Mouse (Mus musculus): ENCODE data around the gene Unc5c. TPM values are rescaled to one million over a fixed set of nuclear protein-coding genes. Genes with fewer than 3 reads are reported as not detected.
A peak's percentile ranks its signal among the peaks of the same experiment; 100 is the strongest.

The Unc5c gene
- total and polyA plus RNA-seq, 2 experiments from 2014 or later = 29.2 to 106 TPM

DNA sequence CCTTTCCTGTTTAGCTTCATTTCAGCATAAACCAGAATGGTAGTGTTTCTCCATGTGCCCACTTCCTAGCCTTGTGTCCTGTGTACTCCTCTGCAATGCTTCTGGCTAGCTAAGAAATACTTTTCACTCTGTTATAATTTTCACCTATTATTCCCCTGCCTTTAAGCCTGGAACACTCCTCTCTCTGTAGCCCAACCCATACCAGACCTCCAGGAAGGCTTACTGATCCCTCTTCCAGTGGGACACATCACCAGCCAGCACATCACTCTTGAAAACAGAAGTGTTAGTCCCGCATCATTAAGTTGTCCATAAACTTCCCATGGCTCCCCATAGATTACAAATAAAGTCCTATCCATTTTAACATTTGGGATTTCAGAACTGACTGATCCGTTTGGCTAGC lies 328.7 kb downstream of the Unc5c start:
- Histone ChIP-seq H3K4me3 (ENCODE audit: low read length) (no peak overlapping the region), H3K36me3 (ENCODE audit: insufficient read depth, low read length) (no peaks in the 10 kb centered on the region), H3K4me2 (ENCODE audit: low read depth, low read length) (no peak overlapping the region), H3K27me3 (ENCODE audit: insufficient read depth, low read length) (no peaks in the 10 kb centered on the region), H3K27ac (no peak overlapping the region), H3K9me3 (ENCODE audit: low read length) (no peaks in the 10 kb centered on the region), H3K9ac (replicated peaks; ENCODE audit: low read length) (no peak overlapping the region), H3K4me1 (ENCODE audit: insufficient read depth, low read length) (no peaks in the 10 kb centered on the region)
- no peak for TF ChIP-seq CTCF (IDR thresholded peaks at IDR 0.05; ENCODE audit: low read depth)
- DNase-seq (ENCODE audit: low spot score) = no peak
- no peak for ATAC-seq
- 82% methylated on average over 2 of the region's 2 CpGs for whole genome bisulfite sequencing

DNA sequence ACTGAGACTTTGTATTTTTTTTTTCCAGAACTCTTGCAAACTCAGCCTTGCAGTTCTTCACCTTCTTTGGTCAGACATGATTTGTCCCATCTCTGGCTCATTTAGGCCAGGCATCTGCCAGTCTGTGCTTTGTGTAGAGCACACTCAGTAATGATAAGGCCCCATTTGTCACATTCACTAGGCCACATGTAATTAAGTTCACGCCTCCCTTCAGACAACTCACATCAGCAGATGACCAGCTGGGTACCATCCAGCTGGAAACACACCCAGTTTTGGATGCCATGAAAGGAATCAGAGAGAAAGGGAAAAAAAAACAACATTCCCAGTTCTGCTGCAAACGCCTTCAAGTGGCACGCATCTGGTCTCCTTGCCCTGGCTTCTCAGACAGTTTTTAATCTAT lies 329.4 kb downstream of the Unc5c start:
- TF ChIP-seq CTCF (IDR thresholded peaks at IDR 0.05; ENCODE audit: low read depth) = no peak
- no peak overlapping the region for H3K4me3 ChIP-seq (ENCODE audit: low read length)
- H3K9ac ChIP-seq (replicated peaks; ENCODE audit: low read length) = no peak overlapping the region
- no peaks in the 10 kb centered on the region for H3K27me3 ChIP-seq (ENCODE audit: insufficient read depth, low read length)
- no peaks in the 10 kb centered on the region for H3K4me1 ChIP-seq (ENCODE audit: insufficient read depth, low read length)
- DNase-seq (ENCODE audit: low spot score) (peak; percentile 47), ATAC-seq (peak; percentile 60; the same call in 1 of the 2 replicates)
- H3K9me3 ChIP-seq (ENCODE audit: low read length) = no peaks in the 10 kb centered on the region
- H3K36me3 ChIP-seq (ENCODE audit: insufficient read depth, low read length) = no peaks in the 10 kb centered on the region
- 39% methylated on average over 3 of the region's 3 CpGs for WGBS
- H3K27ac ChIP-seq = no peak overlapping the region
- no peak overlapping the region for H3K4me2 ChIP-seq (ENCODE audit: low read depth, low read length)

DNA sequence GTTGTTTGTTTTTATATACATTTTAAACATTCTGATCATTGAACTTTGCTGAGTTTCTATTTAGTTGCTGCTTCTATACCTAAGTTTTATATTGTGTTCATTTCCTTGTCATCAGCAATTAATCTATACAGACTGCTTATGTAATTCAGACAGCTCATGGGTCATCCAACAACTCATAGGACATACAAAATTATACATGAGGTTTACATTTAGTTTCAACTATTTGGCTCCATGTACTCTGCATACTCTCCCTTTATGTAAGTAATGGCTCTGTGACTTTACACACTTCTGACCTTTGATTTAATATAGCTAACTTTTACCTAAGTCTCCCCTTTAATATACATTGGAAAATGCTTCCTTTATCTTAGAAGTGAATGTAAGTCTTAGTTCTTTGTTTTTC lies 332.4 kb downstream of the Unc5c start:
- no peak for TF ChIP-seq CTCF (IDR thresholded peaks at IDR 0.05; ENCODE audit: low read depth)
- Histone ChIP-seq H3K9me3 (ENCODE audit: low read length) (no peaks in the 10 kb centered on the region), H3K4me3 (ENCODE audit: low read length) (no peak overlapping the region), H3K4me2 (ENCODE audit: low read depth, low read length) (no peak overlapping the region), H3K27me3 (ENCODE audit: insufficient read depth, low read length) (no peaks in the 10 kb centered on the region), H3K36me3 (ENCODE audit: insufficient read depth, low read length) (0 out of 2 replicates have a peak, but pooled peaks cover 6% of the 10 kb centered on the region), H3K27ac (no peak overlapping the region), H3K9ac (replicated peaks; ENCODE audit: low read length) (no peak overlapping the region), H3K4me1 (ENCODE audit: insufficient read depth, low read length) (no peaks in the 10 kb centered on the region)
- DNase-seq (ENCODE audit: low spot score) = no peak
- ATAC-seq = no peak

DNA sequence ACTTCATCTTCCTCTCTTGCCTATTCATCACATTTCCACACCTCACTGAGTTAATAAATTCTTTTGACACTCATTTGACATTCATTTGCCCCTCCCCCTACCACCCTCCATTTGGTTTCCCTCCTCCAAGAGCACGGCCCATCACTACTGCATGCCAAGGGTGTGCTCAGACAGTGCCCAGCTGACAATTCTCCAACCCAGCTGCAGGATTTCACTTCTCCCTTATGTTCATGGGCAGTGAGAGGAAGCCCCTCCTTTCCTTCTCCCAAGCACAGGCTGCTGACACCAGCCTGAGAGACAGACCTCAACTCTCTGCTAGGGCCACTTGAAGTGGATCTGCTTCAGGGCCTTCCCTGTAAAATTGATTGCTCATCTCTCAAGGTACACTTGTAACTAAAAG lies 332.8 kb downstream of the Unc5c start:
- 8% methylated on average over 1 of the region's 1 CpGs for WGBS
- Histone ChIP-seq H3K9ac (replicated peaks; ENCODE audit: low read length) (no peak overlapping the region), H3K4me3 (ENCODE audit: low read length) (no peak overlapping the region), H3K27ac (no peak overlapping the region), H3K36me3 (ENCODE audit: insufficient read depth, low read length) (0 out of 2 replicates have a peak, but pooled peaks cover 6% of the 10 kb centered on the region), H3K27me3 (ENCODE audit: insufficient read depth, low read length) (no peaks in the 10 kb centered on the region), H3K4me2 (ENCODE audit: low read depth, low read length) (no peak overlapping the region), H3K9me3 (ENCODE audit: low read length) (no peaks in the 10 kb centered on the region), H3K4me1 (ENCODE audit: insufficient read depth, low read length) (no peaks in the 10 kb centered on the region)
- TF ChIP-seq CTCF (IDR thresholded peaks at IDR 0.05; ENCODE audit: low read depth) = no peak
- DNase-seq (ENCODE audit: low spot score) (peak; percentile 57), ATAC-seq (peak; percentile 85)

DNA sequence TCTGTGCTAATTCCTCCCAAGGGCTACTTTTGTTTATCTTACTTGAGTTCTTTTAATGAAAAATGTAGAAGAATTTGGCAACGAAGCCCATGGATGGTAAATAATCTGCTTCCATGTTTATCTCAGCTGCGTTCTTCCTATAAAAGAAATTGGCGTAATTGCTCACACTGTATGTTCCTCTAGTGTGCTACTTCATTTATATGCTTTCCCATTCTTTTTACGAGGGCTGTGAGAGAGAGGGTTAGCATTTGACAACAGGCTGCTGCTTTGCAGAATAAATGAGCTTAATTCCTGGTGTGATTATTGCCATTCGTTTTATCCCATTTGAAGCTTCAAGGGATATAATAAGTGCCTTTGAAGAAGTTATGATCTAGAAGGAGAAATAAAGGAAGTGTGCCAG lies 339.1 kb downstream of the Unc5c start:
- Histone ChIP-seq H3K27me3 (ENCODE audit: insufficient read depth, low read length) (no peaks in the 10 kb centered on the region), H3K4me2 (ENCODE audit: low read depth, low read length) (no peak overlapping the region), H3K36me3 (ENCODE audit: insufficient read depth, low read length) (0 out of 2 replicates have a peak, but pooled peaks cover 10% of the 10 kb centered on the region), H3K9ac (replicated peaks; ENCODE audit: low read length) (no peak overlapping the region), H3K9me3 (ENCODE audit: low read length) (no peaks in the 10 kb centered on the region), H3K27ac (no peak overlapping the region), H3K4me1 (ENCODE audit: insufficient read depth, low read length) (no peaks in the 10 kb centered on the region), H3K4me3 (ENCODE audit: low read length) (no peak overlapping the region)
- ATAC-seq (no peak), DNase-seq (ENCODE audit: low spot score) (no peak)
- no peak for TF ChIP-seq CTCF (IDR thresholded peaks at IDR 0.05; ENCODE audit: low read depth)
- 76% methylated on average over 5 of the region's 5 CpGs for WGBS

DNA sequence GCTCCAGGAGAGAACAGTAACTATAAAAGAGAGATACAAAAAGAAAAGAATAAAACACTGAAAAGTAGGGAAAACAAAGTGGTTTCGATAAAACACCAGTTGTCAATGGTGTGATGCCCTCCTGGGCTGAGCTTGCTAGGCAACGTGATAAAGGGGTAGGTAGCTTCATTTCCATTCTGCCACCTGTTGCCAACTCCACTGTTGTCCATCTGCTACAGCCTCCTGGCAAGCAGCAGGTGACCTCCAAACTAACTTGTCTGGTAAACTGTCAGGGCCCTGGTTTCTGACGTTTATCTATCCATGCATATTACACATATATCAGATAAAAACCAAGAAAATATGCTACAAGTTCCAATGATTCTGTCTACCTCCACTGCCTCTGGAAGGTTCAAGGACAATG lies 344.6 kb downstream of the Unc5c start:
- WGBS = 53% methylated on average over 3 of the region's 3 CpGs
- Histone ChIP-seq H3K36me3 (ENCODE audit: insufficient read depth, low read length) (no peaks in the 10 kb centered on the region), H3K27me3 (ENCODE audit: insufficient read depth, low read length) (no peaks in the 10 kb centered on the region), H3K4me2 (ENCODE audit: low read depth, low read length) (no peak overlapping the region), H3K9ac (replicated peaks; ENCODE audit: low read length) (no peak overlapping the region), H3K9me3 (ENCODE audit: low read length) (no peaks in the 10 kb centered on the region), H3K27ac (no peak overlapping the region), H3K4me3 (ENCODE audit: low read length) (no peak overlapping the region), H3K4me1 (ENCODE audit: insufficient read depth, low read length) (no peaks in the 10 kb centered on the region)
- DNase-seq (ENCODE audit: low spot score) (no peak), ATAC-seq (no peak)
- TF ChIP-seq CTCF (IDR thresholded peaks at IDR 0.05; ENCODE audit: low read depth) = no peak

DNA sequence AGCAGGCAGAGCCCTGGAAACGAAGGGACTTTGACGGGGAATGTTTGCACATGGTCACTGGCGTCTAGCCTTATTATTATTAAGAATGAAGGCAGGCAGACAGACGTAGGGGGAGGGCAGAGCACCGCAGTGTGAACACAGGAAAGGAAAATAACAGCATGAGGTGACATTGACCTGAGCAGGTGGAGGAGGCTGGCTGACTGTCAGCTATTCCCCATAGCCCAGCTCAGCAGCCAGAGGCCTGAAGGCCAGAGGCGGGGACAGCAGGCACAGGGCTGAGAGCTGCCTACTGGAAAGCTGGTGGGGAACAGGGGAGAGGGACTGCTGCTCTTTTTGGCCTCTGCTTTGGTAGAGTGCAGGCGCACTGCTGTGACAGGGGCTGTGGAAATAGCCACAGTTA lies 345.9 kb downstream of the Unc5c start:
- DNase-seq (ENCODE audit: low spot score) = peak; percentile 55
- TF ChIP-seq CTCF (IDR thresholded peaks at IDR 0.05; ENCODE audit: low read depth) = no peak
- Histone ChIP-seq H3K36me3 (ENCODE audit: insufficient read depth, low read length) (no peaks in the 10 kb centered on the region), H3K4me1 (ENCODE audit: insufficient read depth, low read length) (no peaks in the 10 kb centered on the region), H3K4me3 (ENCODE audit: low read length) (no peak overlapping the region), H3K9ac (replicated peaks; ENCODE audit: low read length) (no peak overlapping the region), H3K9me3 (ENCODE audit: low read length) (no peaks in the 10 kb centered on the region), H3K27me3 (ENCODE audit: insufficient read depth, low read length) (no peaks in the 10 kb centered on the region), H3K4me2 (ENCODE audit: low read depth, low read length) (no peak overlapping the region), H3K27ac (no peak overlapping the region)
- ATAC-seq = peak; percentile 79
- WGBS = 27% methylated on average over 7 of the region's 7 CpGs
